Mouse (Mus musculus) midbrain, embryonic 10.5 days (tissue): ENCODE data around the gene Cysltr2. TPM values are rescaled to one million over a fixed set of nuclear protein-coding genes. Genes with fewer than 3 reads are reported as not detected.

Experiments used
- DNase-seq: peaks from one replicate; pipeline ENCODE4 v3.0.0-alpha.2; 2017; ENCODE audit warnings: low spot score
- H3K27ac ChIP-seq: fragments of 300-500 bp; sonication (generic); replicated peaks from 2 replicates; pipeline ENCODE4 v1.5.1; 2016; ENCODE audit warnings: mild to moderate bottlenecking
- H3K27me3 ChIP-seq: fragments of 300-500 bp; sonication (generic); 2 replicates; pipeline ENCODE4 v1.6.1; 2016; ENCODE audit warnings: low read depth, mild to moderate bottlenecking; ENCODE audit not compliant: poor library complexity, severe bottlenecking
- H3K36me3 ChIP-seq: fragments of 300-500 bp; sonication (generic); 2 replicates; pipeline ENCODE4 v1.6.1; 2016; ENCODE audit warnings: mild to moderate bottlenecking, moderate library complexity
- H3K4me1 ChIP-seq: fragments of 300-500 bp; sonication (generic); 2 replicates; pipeline ENCODE4 v1.6.1; 2016
- H3K4me3 ChIP-seq: fragments of 300-500 bp; sonication (generic); 2 replicates; pipeline ENCODE4 v1.5.1; 2016; ENCODE audit warnings: mild to moderate bottlenecking, moderate library complexity
- H3K9me3 ChIP-seq: fragments of 300-500 bp; sonication (generic); replicated peaks from 2 replicates; pipeline ENCODE4 v1.6.1; 2016; ENCODE audit warnings: mild to moderate bottlenecking
- WGBS: fragments of 180-500 bp; shearing (Covaris S2); methylation state at CpG from one replicate; pipeline ENCODE4 v1.1.7; 2016; 5-methylcytosine and 5-hydroxymethylcytosine counted together
- polyA plus RNA-seq: library from polyadenylated mRNA; unstranded; fragments of >200 nt; fragmentation: Nextera tagmentation; extraction: Ambion mirVana; gene quantifications from 2 replicates; pipeline ENCODE4 v1.2.1, GENCODE M21; 2016

Gene Cysltr2
- polyA plus RNA-seq, 1 experiment from 2014 or later = not detected

DNA sequence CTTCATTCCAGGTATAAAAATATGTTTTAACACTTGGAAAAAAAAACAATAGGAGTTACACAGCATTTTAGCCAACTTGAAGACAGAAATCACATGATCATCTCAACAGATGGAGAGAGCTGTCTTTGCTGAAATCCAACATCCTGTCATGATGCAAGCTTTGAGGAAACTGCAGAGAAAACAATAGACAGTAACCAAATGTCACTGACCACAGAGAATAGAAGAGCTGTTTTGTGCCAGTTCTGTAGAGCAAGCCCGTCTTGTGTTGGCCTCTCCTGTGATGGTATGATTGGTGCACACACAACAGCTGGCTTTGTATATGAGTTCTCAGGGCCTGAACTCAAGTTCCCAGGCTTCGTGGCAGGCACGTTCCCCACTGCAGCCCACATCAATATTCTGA, 68.2 kb downstream of the Cysltr2 start:
- Histone ChIP-seq H3K36me3 (no peaks in the 10 kb centered on the region), H3K4me3 (no peak overlapping the region), H3K9me3 (no peaks in the 10 kb centered on the region), H3K27me3 (no peaks in the 10 kb centered on the region), H3K4me1 (peaks cover 3% of the 10 kb centered on the region; the same call in 1 of the 2 replicates), H3K27ac (no peak overlapping the region)
- DNase-seq = no peak
- WGBS = 88% methylated on average over 3 of the region's 3 CpGs

DNA sequence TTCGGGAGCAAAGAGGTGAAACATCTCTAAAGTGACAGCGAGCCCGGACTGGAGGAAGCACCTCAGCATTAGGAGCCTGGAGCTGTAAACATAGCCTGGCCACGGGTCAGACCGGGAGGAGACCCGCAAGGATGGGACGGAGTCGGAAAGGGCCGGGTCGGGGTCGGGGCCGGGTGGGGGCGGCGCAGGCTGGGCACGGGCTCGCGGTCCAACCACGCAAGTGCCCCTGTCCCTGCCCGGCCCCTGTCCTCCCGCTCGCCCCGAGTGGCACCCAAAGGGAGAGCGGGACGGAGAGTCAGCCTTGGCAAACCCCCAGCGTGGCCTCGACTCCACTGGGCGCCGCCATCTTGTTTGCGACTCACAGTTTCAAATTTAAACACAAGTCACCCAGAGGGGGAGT, 68.8 kb downstream of the Cysltr2 start:
- no peaks in the 10 kb centered on the region for H3K9me3 ChIP-seq
- 95% methylated on average over 29 of the region's 29 CpGs for WGBS
- no peak overlapping the region for H3K4me3 ChIP-seq
- no peak overlapping the region for H3K27ac ChIP-seq
- no peaks in the 10 kb centered on the region for H3K36me3 ChIP-seq
- peaks cover 3% of the 10 kb centered on the region; the same call in 1 of the 2 replicates for H3K4me1 ChIP-seq
- DNase-seq = no peak
- H3K27me3 ChIP-seq = no peaks in the 10 kb centered on the region

- no peaks in the 10 kb centered on the region for H3K36me3 ChIP-seq
- H3K4me1 ChIP-seq = no peaks in the 10 kb centered on the region
- no peaks in the 10 kb centered on the region for H3K9me3 ChIP-seq
- DNase-seq = no peak
- WGBS = 88% methylated on average over 2 of the region's 2 CpGs
- H3K27ac ChIP-seq = no peak overlapping the region
- H3K27me3 ChIP-seq = no peaks in the 10 kb centered on the region
- no peak overlapping the region for H3K4me3 ChIP-seq
These were observed 72.8 kb downstream of the Cysltr2 start for GRCm38 (mm10) chr14:72976111-72976510.

Other genes starting within 250 kb of the Cysltr2 start
- 163 and 168 TPM in 2 replicates for gene Rcbtb2, start 73.9 kb upstream of the Cysltr2 start, polyA plus RNA-seq
- gene Lpar6, start 188.8 kb upstream of the Cysltr2 start, polyA plus RNA-seq = 14.9 and 15.7 TPM in 2 replicates